Mouse (Mus musculus) midbrain, embryonic 12.5 days (tissue): ENCODE measurements around the gene Gimap8. TPM values are rescaled to one million over a fixed set of nuclear protein-coding genes. Genes with fewer than 3 reads are reported as not detected.

Experiments used
- ATAC-seq: fragments of 200-750 bp; cut with Nextera tagmentation; 2 replicates; pipeline ENCODE4 v1.8.0; 2017; ENCODE audit warnings: low read depth, moderate TSS enrichment, moderate library complexity; ENCODE audit not compliant: low FRiP score
- H3K27ac ChIP-seq: fragments of 300-500 bp; sonication (generic); replicated peaks from 2 replicates; pipeline ENCODE4 v1.5.1; 2016; ENCODE audit warnings: mild to moderate bottlenecking
- H3K27me3 ChIP-seq: fragments of 300-500 bp; sonication (generic); 2 replicates; pipeline ENCODE4 v1.6.1; 2016; ENCODE audit warnings: mild to moderate bottlenecking
- H3K36me3 ChIP-seq: fragments of 300-500 bp; sonication (generic); 2 replicates; pipeline ENCODE4 v1.6.1; 2016
- H3K4me1 ChIP-seq: fragments of 300-500 bp; sonication (generic); 2 replicates; pipeline ENCODE4 v1.6.1; 2016
- H3K4me2 ChIP-seq: fragments of 300-500 bp; sonication (generic); replicated peaks from 2 replicates; pipeline ENCODE4 v1.6.1; 2016; ENCODE audit warnings: mild to moderate bottlenecking, moderate library complexity
- H3K4me3 ChIP-seq: fragments of 300-500 bp; sonication (generic); 2 replicates; pipeline ENCODE4 v1.5.1; 2016; ENCODE audit warnings: mild to moderate bottlenecking
- H3K9ac ChIP-seq: fragments of 300-500 bp; sonication (generic); replicated peaks from 2 replicates; pipeline ENCODE4 v1.6.1; 2016; ENCODE audit warnings: mild to moderate bottlenecking, moderate library complexity
- H3K9me3 ChIP-seq: fragments of 300-500 bp; sonication (generic); 2 replicates; pipeline ENCODE4 v1.6.1; 2016; ENCODE audit warnings: mild to moderate bottlenecking
- WGBS: fragments of 180-500 bp; shearing (Covaris S2); methylation state at CpG from one replicate; pipeline ENCODE4 v1.1.7; 2016; 5-methylcytosine and 5-hydroxymethylcytosine counted together
- polyA plus RNA-seq: library from polyadenylated mRNA; unstranded; fragments of >200 nt; fragmentation: Nextera tagmentation; extraction: Ambion mirVana; gene quantifications from 2 replicates; pipeline ENCODE4 v1.2.1, GENCODE M21; 2016

The Gimap8 gene
- polyA plus RNA-seq, 1 experiment from 2014 or later: 0.45 TPM

GRCm38 (mm10) chr6:48641391-48641790, 5.6 kb upstream of the Gimap8 start:
- Histone ChIP-seq H3K9me3 (no peaks in the 10 kb centered on the region), H3K4me3 (no peak overlapping the region), H3K36me3 (no peaks in the 10 kb centered on the region), H3K9ac (no peak overlapping the region), H3K4me2 (no peak overlapping the region), H3K4me1 (peaks cover 2% of the 10 kb centered on the region; the same call in 1 of the 2 replicates), H3K27ac (no peak overlapping the region), H3K27me3 (0 out of 2 replicates have a peak, but pooled peaks cover 5% of the 10 kb centered on the region)
- no peak for ATAC-seq
- WGBS: 81% methylated on average over 6 of the region's 6 CpGs

- Histone ChIP-seq H3K9ac (no peak overlapping the region), H3K9me3 (no peaks in the 10 kb centered on the region), H3K4me1 (peaks cover 2% of the 10 kb centered on the region; the same call in 1 of the 2 replicates), H3K27ac (no peak overlapping the region), H3K27me3 (0 out of 2 replicates have a peak, but pooled peaks cover 5% of the 10 kb centered on the region), H3K4me3 (no peak overlapping the region), H3K36me3 (no peaks in the 10 kb centered on the region), H3K4me2 (no peak overlapping the region)
- WGBS: 24% methylated on average over 4 of the region's 4 CpGs
- ATAC-seq: no peak
These were observed 4.2 kb upstream of the Gimap8 start for GRCm38 (mm10) chr6:48642764-48643292.

- Histone ChIP-seq H3K9me3 (no peaks in the 10 kb centered on the region), H3K27ac (no peak overlapping the region), H3K36me3 (no peaks in the 10 kb centered on the region), H3K4me1 (peaks cover 2% of the 10 kb centered on the region; the same call in 1 of the 2 replicates), H3K27me3 (0 out of 2 replicates have a peak, but pooled peaks cover 5% of the 10 kb centered on the region), H3K4me2 (no peak overlapping the region), H3K4me3 (no peak overlapping the region), H3K9ac (no peak overlapping the region)
- WGBS: 12% methylated on average over 12 of the region's 12 CpGs
- peak; percentile 19; the same call in 1 of the 2 replicates for ATAC-seq
These were observed 1.2 kb upstream of the Gimap8 start for GRCm38 (mm10) chr6:48645660-48646308.

GRCm38 (mm10) chr6:48646309-48646690, 734 bp upstream of the Gimap8 start:
- Histone ChIP-seq H3K27ac (no peak overlapping the region), H3K27me3 (0 out of 2 replicates have a peak, but pooled peaks cover 5% of the 10 kb centered on the region), H3K9me3 (no peaks in the 10 kb centered on the region), H3K4me1 (peaks cover 2% of the 10 kb centered on the region; the same call in 1 of the 2 replicates), H3K4me3 (no peak overlapping the region), H3K9ac (no peak overlapping the region), H3K36me3 (no peaks in the 10 kb centered on the region), H3K4me2 (no peak overlapping the region)
- no peak for ATAC-seq
- 88% methylated on average over 4 of the region's 4 CpGs for WGBS

GRCm38 (mm10) chr6:48647611-48648010, 577 bp downstream of the Gimap8 start:
- no peak overlapping the region for H3K4me2 ChIP-seq
- H3K9ac ChIP-seq: no peak overlapping the region
- no peaks in the 10 kb centered on the region for H3K9me3 ChIP-seq
- peaks cover 2% of the 10 kb centered on the region; the same call in 1 of the 2 replicates for H3K4me1 ChIP-seq
- H3K27me3 ChIP-seq: 0 out of 2 replicates have a peak, but pooled peaks cover 5% of the 10 kb centered on the region
- no peak overlapping the region for H3K4me3 ChIP-seq
- ATAC-seq: no peak
- H3K36me3 ChIP-seq: no peaks in the 10 kb centered on the region
- H3K27ac ChIP-seq: no peak overlapping the region
- 89% methylated on average over 2 of the region's 2 CpGs for WGBS

GRCm38 (mm10) chr6:48648779-48649178, 1.7 kb downstream of the Gimap8 start:
- H3K9ac ChIP-seq: no peak overlapping the region
- no peaks in the 10 kb centered on the region for H3K36me3 ChIP-seq
- peaks cover 2% of the 10 kb centered on the region; the same call in 1 of the 2 replicates for H3K4me1 ChIP-seq
- no peak for ATAC-seq
- H3K27ac ChIP-seq: no peak overlapping the region
- 0 out of 2 replicates have a peak, but pooled peaks cover 5% of the 10 kb centered on the region for H3K27me3 ChIP-seq
- no peaks in the 10 kb centered on the region for H3K9me3 ChIP-seq
- no peak overlapping the region for H3K4me3 ChIP-seq
- 86% methylated on average over 4 of the region's 4 CpGs for WGBS
- no peak overlapping the region for H3K4me2 ChIP-seq

- WGBS: 87% methylated on average over 9 of the region's 9 CpGs
- no peak overlapping the region for H3K27ac ChIP-seq
- H3K4me1 ChIP-seq: peaks cover 2% of the 10 kb centered on the region; the same call in 1 of the 2 replicates
- no peaks in the 10 kb centered on the region for H3K36me3 ChIP-seq
- no peak overlapping the region for H3K9ac ChIP-seq
- H3K9me3 ChIP-seq: no peaks in the 10 kb centered on the region
- no peak for ATAC-seq
- H3K27me3 ChIP-seq: 0 out of 2 replicates have a peak, but pooled peaks cover 4% of the 10 kb centered on the region
- H3K4me2 ChIP-seq: no peak overlapping the region
- no peak overlapping the region for H3K4me3 ChIP-seq
These were observed 3.0 kb downstream of the Gimap8 start for GRCm38 (mm10) chr6:48650041-48650440.

GRCm38 (mm10) chr6:48658721-48659120, 11.7 kb downstream of the Gimap8 start:
- no peak for ATAC-seq

GRCm38 (mm10) chr6:48664750-48665149, 17.7 kb downstream of the Gimap8 start:
- Histone ChIP-seq H3K9me3 (no peaks in the 10 kb centered on the region), H3K36me3 (no peaks in the 10 kb centered on the region), H3K9ac (no peak overlapping the region), H3K27me3 (no peaks in the 10 kb centered on the region), H3K4me2 (no peak overlapping the region), H3K4me1 (no peaks in the 10 kb centered on the region), H3K4me3 (no peak overlapping the region), H3K27ac (no peak overlapping the region)
- no peak for ATAC-seq
- WGBS: 87% methylated on average over 4 of the region's 4 CpGs

More at GRCm38 (mm10) chr6:48658721-48659120, 11.7 kb downstream of the Gimap8 start:
- no peaks in the 10 kb centered on the region for H3K9me3 ChIP-seq
- H3K36me3 ChIP-seq: no peaks in the 10 kb centered on the region
- no peaks in the 10 kb centered on the region for H3K4me1 ChIP-seq
- H3K27ac ChIP-seq: no peak overlapping the region
- no peak overlapping the region for H3K4me2 ChIP-seq
- no peak overlapping the region for H3K4me3 ChIP-seq
- 92% methylated on average over 5 of the region's 5 CpGs for WGBS
- H3K9ac ChIP-seq: no peak overlapping the region
- no peaks in the 10 kb centered on the region for H3K27me3 ChIP-seq

GRCm38 (mm10) chr6:48665471-48665870, 18.4 kb downstream of the Gimap8 start:
- H3K4me3 ChIP-seq: no peak overlapping the region
- no peaks in the 10 kb centered on the region for H3K27me3 ChIP-seq
- no peak for ATAC-seq
- no peaks in the 10 kb centered on the region for H3K4me1 ChIP-seq
- no peak overlapping the region for H3K4me2 ChIP-seq
- no peaks in the 10 kb centered on the region for H3K36me3 ChIP-seq
- WGBS: 95% methylated on average over 9 of the region's 9 CpGs
- no peak overlapping the region for H3K27ac ChIP-seq
- H3K9ac ChIP-seq: no peak overlapping the region
- no peaks in the 10 kb centered on the region for H3K9me3 ChIP-seq

GRCm38 (mm10) chr6:48666159-48666586, 19.1 kb downstream of the Gimap8 start:
- Histone ChIP-seq H3K9me3 (no peaks in the 10 kb centered on the region), H3K4me3 (no peak overlapping the region), H3K4me2 (no peak overlapping the region), H3K27ac (no peak overlapping the region), H3K27me3 (no peaks in the 10 kb centered on the region), H3K9ac (no peak overlapping the region), H3K4me1 (no peaks in the 10 kb centered on the region), H3K36me3 (no peaks in the 10 kb centered on the region)
- ATAC-seq: no peak
- WGBS: 75% methylated on average over 7 of the region's 7 CpGs

- H3K27me3 ChIP-seq: no peaks in the 10 kb centered on the region
These were observed 21.0 kb downstream of the Gimap8 start for GRCm38 (mm10) chr6:48668022-48668421.

More at GRCm38 (mm10) chr6:48668022-48668421, 21.0 kb downstream of the Gimap8 start:
- H3K4me1 ChIP-seq: no peaks in the 10 kb centered on the region
- no peaks in the 10 kb centered on the region for H3K9me3 ChIP-seq
- ATAC-seq: no peak
- no peak overlapping the region for H3K9ac ChIP-seq
- H3K4me2 ChIP-seq: no peak overlapping the region
- no peak overlapping the region for H3K27ac ChIP-seq
- no peaks in the 10 kb centered on the region for H3K36me3 ChIP-seq
- H3K4me3 ChIP-seq: no peak overlapping the region
